Mouse (Mus musculus): ENCODE data around the gene Fyn. TPM values are rescaled to one million over a fixed set of nuclear protein-coding genes. Genes with fewer than 3 reads are reported as not detected.
A peak's percentile ranks its signal among the peaks of the same experiment; 100 is the strongest.

Gene Fyn
- total RNA-seq (2021) = 10 to 100 TPM; 37.7 to 41.7 TPM
- long read RNA-seq, experiment 1, transcript Fyn-202 (14 exons, 3,528 nt) = major isoform, 57 of 81 reads
- long read RNA-seq, experiment 1, transcript Fyn-201 (14 exons, 3,562 nt) = minor isoform, 8 of 81 reads
- long read RNA-seq, experiment 1, partial matches to known transcripts = 8 of 81 reads
- long read RNA-seq, experiment 1, other reads (novel, unspliced or antisense) = 8 of 81 reads
- long read RNA-seq, experiment 2, transcript Fyn-202 (14 exons, 3,528 nt) = major isoform, 57 of 74 reads
- long read RNA-seq, experiment 2, partial matches to known transcripts = 7 of 74 reads
- long read RNA-seq, experiment 2, other reads (novel, unspliced or antisense) = 6 of 74 reads

- DNase-seq = no peak
- intact Hi-C loops (cut with DNase I) = loop anchor here (2.0 to 5.0 kb wide), 3 partner anchors 106 to 196 kb away; no protein-coding TSS in a partner anchor
These were observed at the start of gene Fyn for GRCm38 (mm10) chr10:39368572-39369135. Fyn (plus strand) TSS chr10:39368855.

DNA sequence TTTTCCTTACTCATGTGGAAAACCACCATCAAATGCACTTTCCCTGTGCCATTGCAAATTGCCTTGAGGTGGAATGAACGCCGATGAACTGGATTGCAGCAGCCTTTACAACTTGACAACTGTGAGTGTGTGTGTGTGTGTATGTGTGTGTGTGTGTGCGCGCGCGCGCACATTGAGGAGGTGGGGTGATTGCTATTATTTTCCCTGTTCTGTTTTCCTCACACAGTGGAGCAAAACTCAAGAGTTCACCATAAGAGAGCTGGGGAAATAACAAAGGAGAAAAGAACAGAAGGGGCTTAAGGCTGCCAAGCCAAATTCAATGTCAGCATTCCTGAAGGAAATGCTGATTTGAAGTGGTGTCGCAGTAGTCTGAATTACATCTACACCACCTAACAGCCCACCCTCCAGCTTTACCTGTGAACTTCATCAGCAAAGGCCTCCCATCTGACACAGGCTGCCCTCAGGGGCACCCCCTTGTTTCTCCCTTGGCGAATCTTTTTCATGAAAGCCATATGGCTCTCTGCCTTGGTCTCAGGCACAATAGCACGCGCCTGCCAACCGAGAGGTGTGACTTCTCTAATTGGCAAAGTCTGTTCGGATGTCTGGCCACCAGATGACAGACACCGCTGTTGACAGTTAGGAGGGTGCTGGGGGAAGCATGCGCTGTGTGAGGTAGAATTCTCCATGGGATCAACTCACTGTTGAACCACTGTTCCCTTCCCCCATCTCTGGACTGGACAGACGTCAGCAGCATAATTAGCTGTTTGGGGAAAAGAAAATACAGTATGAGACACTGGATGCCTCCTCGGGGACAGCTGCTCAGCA lies 47.6 kb upstream of the Fyn start:
- peak; percentile 41 to 71 for DNase-seq
- intact Hi-C loops (cut with DNase I) = no loop called here

DNA sequence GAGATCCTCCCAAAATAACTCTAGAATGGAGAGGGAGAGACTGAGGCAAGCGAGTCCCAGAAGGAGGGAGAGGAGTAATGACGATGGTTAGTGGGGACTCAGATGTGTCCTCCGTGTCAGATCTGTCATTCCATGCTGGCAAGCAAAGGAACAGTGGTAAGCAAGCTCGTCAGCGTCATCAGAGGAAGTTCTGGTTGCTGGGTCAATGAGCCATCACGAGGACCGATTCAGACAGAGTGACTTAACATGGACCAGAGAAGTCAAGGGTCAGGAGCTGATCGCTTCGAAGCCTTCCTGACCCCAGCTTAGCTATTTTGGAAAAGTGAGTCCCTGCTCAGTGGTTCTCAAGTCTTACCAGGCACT lies 47.1 kb upstream of the Fyn start:
- intact Hi-C loops (cut with DNase I) = no loop called here
- DNase-seq = no peak

- DNase-seq = peak in 1 of 2 experiments; percentile 22
- intact Hi-C loops (cut with DNase I) = no loop called here
These were observed 46.5 kb upstream of the Fyn start for GRCm38 (mm10) chr10:39322143-39322542.

DNA sequence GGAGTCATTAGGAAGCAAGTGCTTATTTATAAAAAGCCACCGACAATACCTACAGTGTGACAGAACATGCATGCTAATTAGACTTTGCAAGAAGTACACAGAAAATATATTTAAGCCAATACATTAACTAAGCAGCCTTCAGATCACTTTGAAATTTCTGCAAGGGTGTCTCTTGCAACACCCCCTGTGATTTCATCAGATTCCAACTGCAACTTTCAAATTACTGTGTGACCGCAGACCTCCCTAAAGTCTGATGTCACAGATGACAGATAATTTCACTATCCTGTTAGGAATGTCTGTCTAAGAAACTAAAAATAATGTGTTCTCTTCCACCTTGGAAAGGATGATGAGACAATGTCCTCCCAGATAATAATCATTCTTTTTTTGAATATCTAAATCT lies 44.4 kb upstream of the Fyn start:
- DNase-seq = no peak
- intact Hi-C loops (cut with DNase I) = no loop called here

GRCm38 (mm10) chr10:39328661-39329060 lies 40.0 kb upstream of the Fyn start:
- intact Hi-C loops (cut with DNase I) = no loop called here
- DNase-seq = no peak

GRCm38 (mm10) chr10:39334320-39334719 lies 34.3 kb upstream of the Fyn start:
- intact Hi-C loops (cut with DNase I) = no loop called here
- DNase-seq = peak in 1 of 2 experiments; percentile 29

DNA sequence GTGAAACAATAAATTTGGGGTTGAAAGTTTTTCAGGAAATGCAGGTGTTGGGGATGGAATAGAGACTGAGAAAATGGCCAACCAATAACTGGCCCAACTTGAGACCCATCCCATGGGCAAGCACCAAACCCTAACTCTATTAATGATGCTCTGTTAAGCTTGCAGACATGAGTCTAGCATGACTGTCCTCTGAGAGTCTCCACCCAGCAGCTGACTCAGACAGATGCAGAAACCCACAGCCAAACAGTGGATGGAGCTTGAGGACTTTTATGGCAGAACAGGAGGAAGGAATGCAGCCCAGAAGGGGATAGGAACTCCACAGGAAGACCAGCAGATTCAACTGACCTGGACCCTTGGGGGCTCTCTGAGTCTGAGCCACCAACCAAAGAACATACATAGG lies 32.8 kb upstream of the Fyn start:
- no peak for DNase-seq
- intact Hi-C loops (cut with DNase I) = no loop called here

GRCm38 (mm10) chr10:39339189-39339968 lies 29.3 kb upstream of the Fyn start:
- intact Hi-C loops (cut with DNase I) = no loop called here
- no peak for DNase-seq

DNA sequence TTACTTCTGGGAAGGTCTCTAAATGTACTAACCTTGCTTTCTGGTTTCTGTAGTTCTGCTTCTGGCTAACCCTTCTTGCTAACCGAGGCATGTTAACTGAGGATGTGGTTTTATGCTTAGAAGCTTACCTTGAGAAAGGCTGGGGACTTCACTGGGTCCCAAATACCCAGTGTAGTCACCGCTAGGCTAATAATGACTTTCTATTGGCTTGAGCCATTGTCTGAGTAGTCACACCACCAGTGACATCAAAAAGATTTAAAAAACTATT lies 28.8 kb upstream of the Fyn start:
- no peak for DNase-seq
- intact Hi-C loops (cut with DNase I) = no loop called here

GRCm38 (mm10) chr10:39343551-39343950 lies 25.1 kb upstream of the Fyn start:
- intact Hi-C loops (cut with DNase I) = no loop called here
- DNase-seq = peak; percentile 11 to 28

DNA sequence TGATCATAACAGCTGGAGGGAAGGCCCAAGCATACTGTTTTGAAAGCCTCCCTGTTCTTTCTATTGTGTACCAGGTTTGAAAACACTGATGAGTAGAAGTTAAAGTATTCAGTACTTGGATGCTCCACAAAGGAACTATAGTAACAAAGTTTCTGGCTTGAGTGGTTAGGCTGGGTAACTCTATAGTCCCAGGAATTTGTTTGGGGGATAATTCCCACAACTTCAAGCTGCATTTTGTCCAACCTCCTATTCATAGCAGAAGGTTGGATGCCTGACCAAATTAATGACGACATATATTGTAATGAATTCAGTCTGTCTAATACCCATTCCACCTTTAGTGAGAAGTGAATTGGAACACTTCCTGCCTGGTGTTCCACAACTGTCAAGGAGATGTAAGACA lies 22.7 kb upstream of the Fyn start:
- no peak for DNase-seq
- intact Hi-C loops (cut with DNase I) = no loop called here

DNA sequence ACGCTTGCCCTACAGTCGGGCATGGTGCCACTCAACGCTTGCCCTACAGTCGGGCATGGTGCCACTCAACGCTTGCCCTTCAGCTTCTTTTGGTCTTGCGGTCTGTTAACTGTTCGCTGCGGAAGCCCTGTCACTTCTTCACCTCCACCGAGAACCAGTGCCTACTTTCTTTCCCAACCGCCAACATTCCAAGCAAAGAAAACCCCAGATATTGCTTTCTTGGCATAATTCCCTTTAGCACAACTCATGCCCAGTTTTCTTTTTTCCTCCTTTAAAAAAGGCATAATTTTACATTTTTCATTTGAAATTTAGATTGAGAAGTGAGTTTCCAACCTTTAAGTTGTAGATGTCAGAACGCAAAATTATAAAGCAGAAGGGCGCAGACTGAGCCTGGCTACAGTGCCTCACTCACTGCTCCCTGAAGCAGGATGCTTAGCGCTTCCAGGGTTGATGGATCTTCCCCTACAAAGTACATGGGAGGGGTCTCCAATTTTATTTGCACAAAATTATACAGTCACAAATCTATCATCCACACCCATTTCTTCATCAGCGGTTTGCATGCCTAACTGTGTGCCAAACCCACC lies 18.8 kb upstream of the Fyn start:
- DNase-seq = no peak
- intact Hi-C loops (cut with DNase I) = no loop called here

- DNase-seq = no peak
- intact Hi-C loops (cut with DNase I) = no loop called here
These were observed 4.5 kb upstream of the Fyn start for GRCm38 (mm10) chr10:39364196-39364595.

DNA sequence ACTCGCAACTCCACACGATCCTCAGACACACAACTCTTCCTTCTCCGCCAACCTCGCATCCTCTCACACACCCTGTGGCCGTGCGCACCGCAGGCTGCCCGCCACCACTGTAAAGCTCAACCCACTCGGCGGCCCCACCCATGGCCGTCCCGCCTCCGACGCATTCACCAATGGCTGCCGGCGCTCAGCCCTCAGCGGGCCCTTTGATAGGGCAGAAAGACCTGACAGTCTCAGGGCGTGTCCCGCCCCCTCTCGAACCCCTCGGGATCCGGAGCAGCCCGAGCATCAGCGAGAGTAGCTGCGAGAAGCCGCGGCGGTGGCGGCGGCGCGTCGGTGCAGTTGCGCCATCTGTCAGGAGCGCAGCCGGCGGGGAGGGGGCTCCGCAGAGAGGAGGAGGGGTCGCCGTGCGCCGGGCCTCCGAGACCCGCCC lies 862 bp downstream of the Fyn start:
- intact Hi-C loops (cut with DNase I) = loop anchor here (2.0 to 5.0 kb wide), 3 partner anchors 107 to 197 kb away; no protein-coding TSS in a partner anchor
- DNase-seq = peak; percentile 95

GRCm38 (mm10) chr10:39369977-39370785 lies 1.5 kb downstream of the Fyn start:
- intact Hi-C loops (cut with DNase I) = loop anchor here (2.0 to 5.0 kb wide), 5 partner anchors 47 to 197 kb away; no protein-coding TSS in a partner anchor
- DNase-seq = peak; percentile 43 to 62

GRCm38 (mm10) chr10:39370786-39371221 lies 2.1 kb downstream of the Fyn start:
- peak in 1 of 2 experiments; percentile 32 for DNase-seq
- intact Hi-C loops (cut with DNase I) = loop anchor here (5.0 kb wide), 2 partner anchors 46 to 86 kb away; no protein-coding TSS in a partner anchor

GRCm38 (mm10) chr10:39371467-39371866 lies 2.8 kb downstream of the Fyn start:
- DNase-seq = no peak
- intact Hi-C loops (cut with DNase I) = loop anchor here (5.0 kb wide), 2 partner anchors 46 to 86 kb away; no protein-coding TSS in a partner anchor

GRCm38 (mm10) chr10:39371991-39372390 lies 3.3 kb downstream of the Fyn start:
- intact Hi-C loops (cut with DNase I) = loop anchor here (5.0 kb wide), 2 partner anchors 45 to 85 kb away; no protein-coding TSS in a partner anchor
- no peak for DNase-seq

Data from heart, postnatal 14 days (tissue).